Mouse (Mus musculus): ENCODE results near the gene 2300009A05Rik.

The 2300009A05Rik gene

DNA sequence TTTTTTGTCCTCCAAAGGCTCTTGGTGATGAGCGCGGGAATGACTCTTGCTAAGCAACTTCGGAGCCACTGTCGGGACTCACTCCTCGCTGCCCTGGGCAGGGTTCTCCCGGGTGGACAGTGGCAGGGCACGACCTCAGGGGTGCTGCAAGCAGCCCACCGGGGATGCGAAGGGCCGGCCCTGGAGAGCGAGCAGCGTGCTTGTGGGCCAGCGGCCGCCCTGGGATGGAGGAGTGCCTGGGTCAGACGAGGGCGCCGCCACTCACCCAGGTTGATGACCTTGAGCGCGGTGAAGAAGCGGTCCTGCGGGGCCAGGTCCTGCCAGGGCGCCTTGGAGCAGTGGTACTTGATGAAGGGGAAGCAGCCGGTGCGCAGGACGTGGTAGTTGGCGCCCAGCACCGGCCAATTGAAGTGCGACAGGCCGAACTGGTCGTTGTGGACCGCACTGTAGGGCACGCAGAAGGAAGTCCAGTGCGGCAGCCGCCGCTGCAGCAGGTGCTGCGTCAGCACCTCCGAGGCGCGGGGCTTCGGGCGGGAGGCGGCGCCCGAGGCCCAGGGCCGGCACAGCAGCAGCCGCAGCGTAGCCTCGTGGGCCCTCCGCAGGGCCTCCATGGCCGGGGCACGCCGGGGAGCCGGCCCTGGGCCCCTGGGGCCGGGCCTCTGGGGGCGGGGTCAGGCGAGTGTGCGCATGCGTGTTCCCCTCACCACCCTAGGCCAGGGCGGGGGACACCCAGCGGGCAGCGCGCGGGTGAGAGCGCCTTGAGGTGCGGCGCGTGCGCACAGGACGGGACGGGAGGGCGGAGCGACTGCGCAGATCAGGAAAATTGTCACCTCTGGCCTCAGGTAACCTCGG, at the start of gene 2300009A05Rik:
2300009A05Rik (minus strand) TSS at position 636 of the 852 bp plus-strand sequence.
- DNase-seq (ENCODE audit: low spot score in 2 of 2), result peak; percentile 87 to 89

DNA sequence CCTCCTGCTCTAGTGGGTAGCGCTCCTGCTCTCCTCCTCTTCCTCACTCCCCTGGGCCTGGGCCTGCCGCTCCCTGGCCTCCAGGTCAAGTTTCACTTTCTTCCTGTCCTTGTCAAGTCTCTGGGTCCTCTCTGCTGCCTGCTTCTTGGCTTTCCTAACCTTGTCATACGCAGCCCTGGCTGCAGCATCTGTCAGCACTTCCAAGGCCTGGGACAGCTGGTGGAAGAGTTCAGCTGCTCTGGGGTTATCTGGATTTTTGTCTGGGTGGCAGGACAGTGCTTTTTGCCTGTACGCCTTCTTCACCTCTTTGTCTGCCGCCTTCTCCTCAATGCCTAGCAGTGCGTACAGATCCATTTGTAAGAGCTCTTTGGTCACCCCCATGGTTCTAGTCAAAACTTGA, 44.6 kb upstream of the 2300009A05Rik start:
- no peak for DNase-seq (ENCODE audit: low spot score in 2 of 2)

GRCm38 (mm10) chr9:63430652-63431051, 31.6 kb upstream of the 2300009A05Rik start:
- DNase-seq (ENCODE audit: low spot score in 2 of 2), result no peak

- DNase-seq (ENCODE audit: low spot score in 2 of 2), result no peak
Observed at GRCm38 (mm10) chr9:63421096-63421736, 22.2 kb upstream of the 2300009A05Rik start.

GRCm38 (mm10) chr9:63420396-63420795, 21.4 kb upstream of the 2300009A05Rik start:
- no peak for DNase-seq (ENCODE audit: low spot score in 2 of 2)

DNA sequence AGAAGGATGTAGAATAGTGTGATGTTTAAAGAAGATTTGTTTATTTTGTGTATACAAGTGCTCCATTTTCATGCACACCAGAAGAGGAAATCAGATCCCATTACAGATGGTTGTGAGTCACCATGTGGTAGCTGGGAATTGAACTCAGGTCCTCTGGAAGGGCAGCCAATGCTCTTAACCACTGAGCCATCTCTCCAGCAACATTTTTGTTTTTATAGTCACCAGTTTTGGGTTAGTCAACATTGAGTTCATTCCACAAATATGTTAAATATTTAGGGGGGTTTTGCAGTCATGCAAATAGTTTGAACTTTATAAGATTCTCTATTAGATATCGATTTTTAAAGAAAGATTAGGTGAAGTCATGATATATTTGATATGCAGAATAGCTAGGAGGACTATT, 1.1 kb upstream of the 2300009A05Rik start:
- no peak for DNase-seq (ENCODE audit: low spot score in 2 of 2)

GRCm38 (mm10) chr9:63399463-63399815, 393 bp upstream of the 2300009A05Rik start:
- no peak for DNase-seq (ENCODE audit: low spot score in 2 of 2)

- no peak for DNase-seq (ENCODE audit: low spot score in 2 of 2)
Observed at GRCm38 (mm10) chr9:63395612-63396011, 3.4 kb downstream of the 2300009A05Rik start.

GRCm38 (mm10) chr9:63391307-63391706, 7.7 kb downstream of the 2300009A05Rik start:
- DNase-seq (ENCODE audit: low spot score in 2 of 2), result no peak

DNA sequence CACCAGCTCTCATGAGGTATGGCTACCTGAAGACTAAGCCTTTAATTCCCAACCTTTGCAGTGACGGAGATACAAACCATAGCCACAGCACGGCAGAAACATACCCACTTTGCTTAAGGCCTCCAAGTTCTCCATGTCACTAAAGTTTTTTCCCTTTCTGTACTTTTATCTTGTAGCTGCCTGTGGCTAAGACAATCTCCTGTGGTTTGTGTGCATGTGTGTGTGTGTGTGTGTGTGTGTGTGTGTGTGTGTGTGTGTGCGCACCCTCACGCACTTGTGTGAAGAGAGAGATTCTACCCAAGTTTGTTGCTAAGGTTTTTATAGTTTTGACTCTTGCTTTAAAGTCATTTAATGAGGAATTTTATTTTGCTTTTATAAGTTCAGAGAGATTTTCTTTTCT, 16.3 kb downstream of the 2300009A05Rik start:
- DNase-seq (ENCODE audit: low spot score in 2 of 2), result no peak

- DNase-seq (ENCODE audit: low spot score in 2 of 2), result no peak
Observed at GRCm38 (mm10) chr9:63380326-63380725, 18.7 kb downstream of the 2300009A05Rik start.

GRCm38 (mm10) chr9:63378174-63378573, 20.9 kb downstream of the 2300009A05Rik start:
- no peak for DNase-seq (ENCODE audit: low spot score in 2 of 2)

DNA sequence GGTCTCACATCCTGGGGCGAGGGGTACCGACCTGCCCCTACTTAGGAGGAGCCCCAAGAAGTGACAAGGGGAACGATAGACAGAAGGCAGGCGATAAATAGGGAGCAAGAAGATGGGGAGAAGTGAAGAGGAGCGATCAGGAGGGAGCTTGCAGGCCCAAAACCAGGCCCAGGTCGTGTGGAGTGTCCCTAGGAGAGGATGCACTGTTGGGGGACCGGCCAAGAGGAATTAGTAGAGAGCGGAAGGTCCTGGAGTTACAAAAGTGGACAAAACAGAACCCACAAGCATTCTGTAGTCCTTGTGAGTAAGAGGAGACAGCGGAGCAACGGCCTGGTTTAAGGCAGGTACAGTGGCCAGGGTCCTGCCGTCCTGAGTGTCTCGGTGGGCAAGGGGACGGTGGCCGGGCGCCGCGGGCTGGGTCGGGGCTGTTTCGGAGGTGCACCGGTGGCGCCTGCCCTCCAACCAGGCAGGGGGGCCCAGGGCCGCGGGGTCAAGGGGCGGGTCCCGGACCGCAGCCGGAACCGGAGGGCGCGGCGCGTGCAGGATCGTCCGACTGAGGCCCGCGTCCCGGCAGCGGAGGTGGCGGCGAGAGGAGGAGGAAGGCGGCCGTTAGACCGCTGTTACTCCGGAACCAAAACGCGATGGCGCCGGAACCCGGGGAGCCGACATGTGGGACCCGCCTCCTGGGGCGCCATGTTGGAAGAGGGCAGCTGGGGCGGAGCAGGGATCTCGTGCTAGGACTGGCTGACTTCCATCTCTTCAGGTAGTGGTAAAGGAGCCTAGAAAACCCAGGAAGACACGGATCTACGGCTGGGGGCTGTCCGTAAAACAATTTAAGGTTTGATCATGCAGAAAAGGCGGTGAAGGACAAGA, 21.5 kb downstream of the 2300009A05Rik start, which contains the start of gene Map2k5:
Map2k5 (minus strand) TSS at position 633 of the 873 bp plus-strand sequence.
- DNase-seq (ENCODE audit: low spot score in 2 of 2), result peak; percentile 76 to 82

DNA sequence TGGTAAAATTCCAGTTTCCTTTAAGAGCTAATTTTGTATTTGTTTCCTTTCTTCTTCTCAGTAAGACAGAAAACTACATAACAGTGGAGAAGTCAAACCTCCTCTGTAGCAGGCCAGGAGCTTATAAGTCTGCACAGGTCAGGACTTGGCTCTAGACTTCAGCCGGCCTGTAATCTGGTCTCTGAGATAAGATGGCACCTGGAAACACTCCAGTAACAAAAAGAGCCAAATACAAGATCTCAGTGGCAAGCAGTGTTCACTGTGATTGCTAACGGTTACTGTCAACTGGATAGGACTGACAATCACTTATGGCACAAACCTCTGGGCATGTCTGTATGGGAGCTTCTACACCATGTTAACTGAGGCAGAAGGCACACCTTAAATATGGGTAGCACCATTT, 25.7 kb downstream of the 2300009A05Rik start:
- DNase-seq (ENCODE audit: low spot score in 2 of 2), result no peak

- no peak for DNase-seq (ENCODE audit: low spot score in 2 of 2)
Observed at GRCm38 (mm10) chr9:63372541-63372940, 26.5 kb downstream of the 2300009A05Rik start.

GRCm38 (mm10) chr9:63360410-63360809, 38.6 kb downstream of the 2300009A05Rik start:
- no peak for DNase-seq (ENCODE audit: low spot score in 2 of 2)

- DNase-seq (ENCODE audit: low spot score in 2 of 2), result peak in 1 of 2 experiments; percentile 12
Observed at GRCm38 (mm10) chr9:63359016-63359415, 40.0 kb downstream of the 2300009A05Rik start.

DNA sequence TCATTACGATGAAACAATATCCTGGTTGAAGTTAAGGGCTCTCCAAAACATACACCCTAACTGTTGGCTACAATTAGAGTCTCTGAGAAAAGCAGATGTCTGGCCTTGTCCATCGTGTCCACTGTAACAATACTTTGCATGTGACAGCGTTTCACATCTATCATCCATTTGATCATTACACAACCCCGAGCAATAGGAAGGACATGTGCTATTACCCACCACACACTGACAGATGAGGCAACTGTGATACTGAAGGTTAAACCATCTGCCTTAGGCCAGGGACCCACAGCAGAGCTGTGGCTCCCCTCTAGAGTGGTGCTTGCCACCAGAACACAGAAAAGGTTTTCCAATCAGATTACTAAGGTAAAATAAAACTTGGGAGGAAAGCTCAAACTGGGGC, 42.3 kb downstream of the 2300009A05Rik start:
- no peak for DNase-seq (ENCODE audit: low spot score in 2 of 2)

GRCm38 (mm10) chr9:63356278-63356677, 42.8 kb downstream of the 2300009A05Rik start:
- DNase-seq (ENCODE audit: low spot score in 2 of 2), result no peak

- DNase-seq (ENCODE audit: low spot score in 2 of 2), result no peak
Observed at GRCm38 (mm10) chr9:63354168-63354567, 44.9 kb downstream of the 2300009A05Rik start.

- no peak for DNase-seq (ENCODE audit: low spot score in 2 of 2)
Observed at GRCm38 (mm10) chr9:63350030-63350429, 49.0 kb downstream of the 2300009A05Rik start.

- DNase-seq (ENCODE audit: low spot score in 2 of 2), result no peak
Observed at GRCm38 (mm10) chr9:63349241-63349640, 49.8 kb downstream of the 2300009A05Rik start.
